Mouse (Mus musculus) heart, adult 2 months (tissue): ENCODE results near the gene Prickle2. TPM values are rescaled to one million over a fixed set of nuclear protein-coding genes. Genes with fewer than 3 reads are reported as not detected.
A peak's percentile ranks its signal among the peaks of the same experiment; 100 is the strongest.

Source experiments
- DNase-seq, 2 experiments: peaks; one replicate each; pipeline ENCODE4 v3.0.0; 2021
- H3K27ac ChIP-seq: fragments of 200-600 bp; 2 replicates; pipeline ENCODE4 v1.8.1; 2022
- H3K27me3 ChIP-seq: fragments of 200-500 bp; 2 replicates; pipeline ENCODE4 v1.6.1; 2012; ENCODE audit warnings: mild to moderate bottlenecking, low read length, inconsistent platforms, mixed read lengths; ENCODE audit not compliant: control insufficient read depth, insufficient read depth
- H3K36me3 ChIP-seq: fragments of 200-500 bp; 2 replicates; pipeline ENCODE4 v1.6.1; 2012; ENCODE audit warnings: low read length, inconsistent platforms; ENCODE audit not compliant: control insufficient read depth, insufficient read depth
- H3K4me1 ChIP-seq: fragments of 200-500 bp; 2 replicates; pipeline ENCODE4 v1.6.1; 2011; ENCODE audit warnings: low read length; ENCODE audit not compliant: control insufficient read depth, insufficient read depth
- H3K4me3 ChIP-seq: fragments of 200-600 bp; 2 replicates; pipeline ENCODE4 v1.8.1; 2022
- H3K79me2 ChIP-seq: fragments of 200-500 bp; replicated peaks from 2 replicates; pipeline ENCODE4 v1.6.1; 2012; ENCODE audit warnings: mild to moderate bottlenecking, inconsistent platforms, low read length, moderate library complexity, mixed read lengths; ENCODE audit not compliant: control insufficient read depth, insufficient read depth
- H3K9ac ChIP-seq: fragments of 200-500 bp; 2 replicates; pipeline ENCODE4 v1.6.1; 2012; ENCODE audit warnings: low read depth, mild to moderate bottlenecking, control low read depth, inconsistent platforms, low read length, mixed read lengths
- CTCF ChIP-seq: fragments of 200-600 bp; IDR thresholded peaks from 2 replicates; pipeline ENCODE4 v1.8.1; 2022; ENCODE audit warnings: antibody characterized with exemption, mild to moderate bottlenecking, moderate library complexity
- EP300 ChIP-seq: fragments of 200-500 bp; IDR thresholded peaks from 2 replicates; pipeline ENCODE4 v1.6.1; 2011; ENCODE audit warnings: low read depth, low read length, control low read depth; ENCODE audit not compliant: insufficient read depth
- POLR2A ChIP-seq: fragments of 200-500 bp; IDR thresholded peaks from 2 replicates; pipeline ENCODE4 v1.6.1; 2011; ENCODE audit warnings: mild to moderate bottlenecking, low read depth, low read length, control low read depth; ENCODE audit not compliant: insufficient read depth
- WGBS: fragments of 180-500 bp; shearing (Covaris S2); methylation state at CpG from one replicate; pipeline ENCODE4 v1.1.7; 2018; 5-methylcytosine and 5-hydroxymethylcytosine counted together
- intact Hi-C: fragments of 180-260 bp; cut with DNase I; formaldehyde crosslinking; loops from one replicate; pipeline ENCODE4 v1.15.1; 2025
- polyA plus RNA-seq: library from polyadenylated mRNA; depleted of rRNA; stranded (reverse); fragments of >200 nt; gene quantifications from 2 replicates; pipeline ENCODE4 v1.2.3, GENCODE M21; 2012
- total RNA-seq, 2 experiments: library from RNA; stranded (reverse); gene quantifications; 2 replicates each; pipeline ENCODE4 v1.2.3; 2021

The Prickle2 gene
- total and polyA plus RNA-seq, 3 experiments, result 2.3 to 6.1 (median 4.9) TPM

GRCm38 (mm10) chr6:92499449-92499848 is 206.5 kb downstream of the Prickle2 start:
- intact Hi-C loops, result no loop called here
- H3K4me1 ChIP-seq, result peaks cover 8% of the 10 kb centered on the region

GRCm38 (mm10) chr6:92498574-92498973 is 207.4 kb downstream of the Prickle2 start:
- H3K79me2 ChIP-seq, result no peaks in the 10 kb centered on the region
- peaks cover 5% of the 10 kb centered on the region; the same call in 1 of the 2 replicates for H3K36me3 ChIP-seq
- H3K4me1 ChIP-seq, result peaks cover 8% of the 10 kb centered on the region
- intact Hi-C loops, result no loop called here
- no peak overlapping the region for H3K4me3 ChIP-seq
- no peak for DNase-seq
- no peaks in the 10 kb centered on the region for H3K27me3 ChIP-seq
- WGBS, result 18% methylated on average over 6 of the region's 6 CpGs
- no peak overlapping the region for H3K9ac ChIP-seq
- peak overlapping the region; percentile 15; the same call in 1 of the 2 replicates for H3K27ac ChIP-seq
- TF ChIP-seq EP300, result no peak
- no peak for TF ChIP-seq CTCF
- no peak for TF ChIP-seq POLR2A

More at GRCm38 (mm10) chr6:92499449-92499848, 206.5 kb downstream of the Prickle2 start:
- WGBS, result 69% methylated on average over 4 of the region's 4 CpGs
- DNase-seq, result no peak
- H3K36me3 ChIP-seq, result peaks cover 5% of the 10 kb centered on the region; the same call in 1 of the 2 replicates
- no peak overlapping the region for H3K9ac ChIP-seq
- H3K27ac ChIP-seq, result no peak overlapping the region
- H3K79me2 ChIP-seq, result no peaks in the 10 kb centered on the region
- H3K4me3 ChIP-seq, result no peak overlapping the region
- TF ChIP-seq CTCF (no peak), EP300 (no peak), POLR2A (no peak)
- H3K27me3 ChIP-seq, result no peaks in the 10 kb centered on the region

DNA sequence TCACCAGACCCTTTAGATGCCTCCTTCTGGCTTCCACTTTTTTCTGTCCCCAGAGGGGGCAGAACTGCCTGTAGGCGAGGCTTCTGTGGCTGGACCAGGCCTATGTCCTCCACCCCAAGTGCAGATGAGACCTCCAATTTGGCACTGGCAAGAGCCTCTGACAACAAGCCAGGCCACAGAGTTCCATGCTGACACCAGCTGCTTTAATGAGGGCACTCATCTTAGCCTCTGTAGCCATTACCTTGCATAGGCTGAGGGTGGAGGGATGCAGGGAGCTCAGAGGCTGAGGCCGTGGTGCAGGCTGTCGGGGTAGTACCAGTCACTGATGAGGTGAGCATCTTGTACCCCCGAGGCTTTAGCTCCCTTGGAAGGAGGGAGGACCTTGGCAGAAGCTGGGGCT is 208.7 kb downstream of the Prickle2 start:
- Histone ChIP-seq H3K36me3 (peaks cover 5% of the 10 kb centered on the region; the same call in 1 of the 2 replicates), H3K4me3 (no peak overlapping the region), H3K4me1 (peaks cover 8% of the 10 kb centered on the region), H3K27me3 (no peaks in the 10 kb centered on the region), H3K27ac (no peak overlapping the region), H3K9ac (no peak overlapping the region), H3K79me2 (no peaks in the 10 kb centered on the region)
- DNase-seq, result no peak
- 89% methylated on average over 4 of the region's 4 CpGs for WGBS
- TF ChIP-seq POLR2A (no peak), CTCF (no peak), EP300 (no peak)
- intact Hi-C loops, result no loop called here

GRCm38 (mm10) chr6:92495500-92495899 is 210.5 kb downstream of the Prickle2 start:
- Histone ChIP-seq H3K27me3 (no peaks in the 10 kb centered on the region), H3K36me3 (peaks cover 5% of the 10 kb centered on the region; the same call in 1 of the 2 replicates), H3K4me1 (peaks cover 8% of the 10 kb centered on the region), H3K79me2 (no peaks in the 10 kb centered on the region), H3K9ac (no peak overlapping the region), H3K4me3 (no peak overlapping the region), H3K27ac (no peak overlapping the region)
- DNase-seq, result no peak
- TF ChIP-seq CTCF, result no peak
- no peak for TF ChIP-seq POLR2A
- TF ChIP-seq EP300, result no peak
- WGBS, result 65% methylated on average over 3 of the region's 3 CpGs
- intact Hi-C loops, result no loop called here

- H3K79me2 ChIP-seq, result no peaks in the 10 kb centered on the region
- H3K27ac ChIP-seq, result peak overlapping the region; percentile 73; the same call in 1 of the 2 replicates
- peaks cover 5% of the 10 kb centered on the region for H3K4me1 ChIP-seq
- no peak overlapping the region; the same call in 1 of the 2 replicates for H3K4me3 ChIP-seq
- H3K27me3 ChIP-seq, result no peaks in the 10 kb centered on the region
- WGBS, result 27% methylated on average over 1 of the region's 1 CpGs
- H3K9ac ChIP-seq, result no peak overlapping the region
- no peak for TF ChIP-seq EP300
- TF ChIP-seq CTCF, result no peak
- no peak for TF ChIP-seq POLR2A
- no peak for DNase-seq
- H3K36me3 ChIP-seq, result peaks cover 5% of the 10 kb centered on the region
- intact Hi-C loops, result loop anchor here (5.0 kb wide), 2 partner anchors 51 to 186 kb away; no protein-coding TSS in a partner anchor
These were observed 224.3 kb downstream of the Prickle2 start for GRCm38 (mm10) chr6:92481690-92481956.

DNA sequence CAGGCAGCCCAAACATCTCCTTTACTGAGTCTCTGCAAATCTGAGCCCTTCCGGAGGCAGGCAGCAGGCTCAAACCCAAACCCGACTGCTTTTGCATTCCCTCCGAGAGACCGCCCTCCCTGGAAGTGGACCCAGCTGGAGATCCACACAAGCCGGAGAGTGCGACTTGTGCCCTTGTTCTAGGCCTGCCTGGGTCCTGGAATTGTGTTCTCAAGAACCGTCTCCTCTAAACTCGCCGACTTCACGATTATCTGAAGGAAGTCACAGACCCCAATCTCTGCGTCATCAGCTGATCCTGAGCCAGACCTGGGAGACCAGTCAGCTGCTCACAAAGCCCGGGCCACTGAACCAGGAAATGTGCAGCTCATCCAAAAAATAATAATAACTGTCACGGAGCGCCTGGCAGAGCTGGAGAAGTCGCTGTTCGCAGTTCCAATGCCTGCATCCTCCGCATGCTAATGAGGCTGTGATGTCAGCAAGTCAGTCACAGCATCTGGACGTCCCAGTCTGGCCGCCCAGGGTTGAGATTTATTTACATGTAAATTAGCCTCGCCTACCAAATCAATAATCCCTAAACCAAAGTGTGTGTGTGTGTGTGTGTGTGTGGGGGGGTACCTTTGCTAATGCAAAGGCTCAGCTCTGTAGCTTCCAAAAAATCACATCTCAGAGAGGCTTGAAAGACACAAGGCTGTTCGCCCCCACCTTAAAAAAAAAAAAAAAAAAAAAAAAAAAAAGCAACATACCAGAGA is 224.8 kb downstream of the Prickle2 start:
- Histone ChIP-seq H3K27ac (peak overlapping the region; percentile 73), H3K4me3 (peak overlapping the region; percentile 58), H3K9ac (peak overlapping the region; percentile 39), H3K36me3 (peaks cover 5% of the 10 kb centered on the region), H3K27me3 (no peaks in the 10 kb centered on the region), H3K4me1 (peaks cover 5% of the 10 kb centered on the region), H3K79me2 (no peaks in the 10 kb centered on the region)
- 4% methylated on average over 21 of the region's 21 CpGs for WGBS
- peak; percentile 79 to 81 for DNase-seq
- TF ChIP-seq CTCF (no peak), POLR2A (peak; percentile 57), EP300 (0 out of 2 replicates have a peak, but pooled peaks have one; percentile 8)
- intact Hi-C loops, result loop anchor here (5.0 kb wide), 2 partner anchors 51 to 186 kb away; no protein-coding TSS in a partner anchor
